Mouse (Mus musculus) cerebellum, adult 11 months (tissue): ENCODE results near the gene Wdr43.

Source experiments
- DNase-seq: peaks from one replicate; pipeline ENCODE4 v3.0.0; 2022

The Wdr43 gene

GRCm38 (mm10) chr17:71707715-71708114 lies 92.0 kb downstream of the Wdr43 start:
- DNase-seq, result no peak
